Mouse (Mus musculus): ENCODE results near the gene Sp110. TPM values are rescaled to one million over a fixed set of nuclear protein-coding genes. Genes with fewer than 3 reads are reported as not detected.
"Not testable (repeated sequence)": the region's sequence is repeated elsewhere in the genome, so short reads cannot be mapped to it uniquely, and the experiment has no call there.

The Sp110 gene
- polyA plus RNA-seq, 1 experiment from 2014 or later = 2.7 TPM

DNA sequence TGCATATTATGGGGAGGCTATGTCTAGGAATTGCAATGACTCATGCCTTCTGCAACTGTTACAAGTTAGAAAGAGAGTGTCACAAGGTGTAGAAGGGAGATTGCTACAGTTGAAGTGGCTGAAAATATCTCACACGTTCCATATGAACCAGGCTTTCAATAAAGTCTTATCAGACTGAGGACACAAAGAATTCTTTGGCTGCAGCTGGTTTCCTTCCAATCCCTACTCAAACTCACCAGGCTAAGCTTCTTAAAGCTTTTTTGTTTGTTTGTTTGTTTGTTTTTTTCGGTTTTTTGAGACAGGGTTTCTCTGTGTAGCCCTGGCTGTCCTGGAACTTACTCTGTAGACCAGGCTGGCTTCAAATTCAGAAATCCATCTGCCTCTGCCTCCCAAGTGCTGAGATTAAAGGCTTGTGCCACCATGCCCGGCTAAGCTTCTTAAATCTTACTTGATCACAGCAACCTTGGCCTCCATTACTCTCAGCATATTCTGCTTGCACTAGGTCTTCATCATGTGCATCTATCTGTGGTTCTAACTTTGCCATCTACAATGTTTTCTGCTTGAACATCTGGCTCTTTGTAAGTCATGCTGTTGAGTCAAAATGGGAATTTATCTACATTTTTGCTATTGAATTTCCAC, 20.1 kb downstream of the Sp110 start:
- not testable (repeated sequence) for H3K4me2 ChIP-seq (ENCODE audit: low read depth, low read length); H3K36me3 ChIP-seq (ENCODE audit: control insufficient read depth, insufficient read depth, low read length); H3K4me1 ChIP-seq (ENCODE audit: control insufficient read depth, insufficient read depth, low read length); H3K27ac ChIP-seq (ENCODE audit: low read length); H3K9me3 ChIP-seq (replicated peaks; ENCODE audit: control insufficient read depth, low read length); H3K9ac ChIP-seq (ENCODE audit: low read length); ATAC-seq (ENCODE audit: insufficient read depth, low FRiP score); H3K27me3 ChIP-seq (ENCODE audit: control insufficient read depth, insufficient read depth, low read length); H3K4me3 ChIP-seq (replicated peaks; ENCODE audit: low read length)
- 64% methylated on average over 3 of the region's 3 CpGs for whole genome bisulfite sequencing

DNA sequence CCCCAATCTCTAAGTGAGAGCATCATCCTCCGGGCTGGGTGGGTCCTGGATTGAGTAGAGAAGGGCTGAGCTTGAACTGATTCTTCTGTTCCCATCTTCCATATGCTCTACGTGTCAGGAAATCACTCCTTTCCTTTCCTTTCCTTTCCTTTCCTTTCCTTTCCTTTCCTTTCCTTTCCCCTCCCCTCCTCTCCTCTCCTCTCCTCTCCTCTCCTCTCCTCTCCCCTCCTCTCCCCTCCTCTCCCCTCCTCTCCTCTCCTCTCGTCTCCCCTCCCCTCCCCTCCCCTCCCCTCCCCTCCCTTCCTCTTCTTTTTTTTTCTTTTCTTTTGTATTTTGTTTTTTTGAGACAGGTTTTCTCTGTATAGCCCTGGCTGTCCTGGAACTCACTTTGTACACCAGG, 23.2 kb downstream of the Sp110 start, which contains the start of gene G530012D18Rik:
G530012D18Rik (plus strand) TSS at position 301 of the 400 bp plus-strand sequence.
- not testable (repeated sequence) for H3K4me1 ChIP-seq (ENCODE audit: control insufficient read depth, insufficient read depth, low read length); ATAC-seq (ENCODE audit: insufficient read depth, low FRiP score); H3K27ac ChIP-seq (ENCODE audit: low read length); H3K27me3 ChIP-seq (ENCODE audit: control insufficient read depth, insufficient read depth, low read length); H3K4me2 ChIP-seq (ENCODE audit: low read depth, low read length); H3K36me3 ChIP-seq (ENCODE audit: control insufficient read depth, insufficient read depth, low read length); H3K9ac ChIP-seq (ENCODE audit: low read length); H3K4me3 ChIP-seq (replicated peaks; ENCODE audit: low read length); H3K9me3 ChIP-seq (replicated peaks; ENCODE audit: control insufficient read depth, low read length)
- 56% methylated on average over 1 of the region's 3 CpGs for WGBS

DNA sequence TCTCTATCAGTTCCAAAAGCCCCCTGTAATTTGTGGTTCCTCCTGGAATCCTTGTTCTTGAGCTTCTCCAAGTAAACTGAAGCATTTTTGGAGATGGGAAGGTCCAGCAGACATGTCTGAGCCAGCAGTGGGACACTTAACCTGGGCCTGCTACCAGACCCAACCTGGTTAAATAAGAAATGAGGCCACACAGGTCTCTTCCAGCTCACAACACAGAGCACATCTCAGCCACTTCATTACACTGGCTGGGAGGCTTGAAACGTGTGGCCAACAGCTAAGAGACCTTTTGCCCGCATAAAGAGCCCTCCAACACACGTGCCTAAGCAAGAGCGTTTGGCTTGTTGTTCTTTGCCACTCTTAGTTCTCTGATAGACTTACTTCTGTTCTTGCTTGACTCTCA, 25.1 kb downstream of the Sp110 start:
- not testable (repeated sequence) for H3K4me3 ChIP-seq (replicated peaks; ENCODE audit: low read length); H3K4me2 ChIP-seq (ENCODE audit: low read depth, low read length); H3K9ac ChIP-seq (ENCODE audit: low read length); H3K27me3 ChIP-seq (ENCODE audit: control insufficient read depth, insufficient read depth, low read length); ATAC-seq (ENCODE audit: insufficient read depth, low FRiP score); H3K4me1 ChIP-seq (ENCODE audit: control insufficient read depth, insufficient read depth, low read length); H3K36me3 ChIP-seq (ENCODE audit: control insufficient read depth, insufficient read depth, low read length); H3K27ac ChIP-seq (ENCODE audit: low read length); H3K9me3 ChIP-seq (replicated peaks; ENCODE audit: control insufficient read depth, low read length)
- 71% methylated on average over 4 of the region's 4 CpGs for WGBS

DNA sequence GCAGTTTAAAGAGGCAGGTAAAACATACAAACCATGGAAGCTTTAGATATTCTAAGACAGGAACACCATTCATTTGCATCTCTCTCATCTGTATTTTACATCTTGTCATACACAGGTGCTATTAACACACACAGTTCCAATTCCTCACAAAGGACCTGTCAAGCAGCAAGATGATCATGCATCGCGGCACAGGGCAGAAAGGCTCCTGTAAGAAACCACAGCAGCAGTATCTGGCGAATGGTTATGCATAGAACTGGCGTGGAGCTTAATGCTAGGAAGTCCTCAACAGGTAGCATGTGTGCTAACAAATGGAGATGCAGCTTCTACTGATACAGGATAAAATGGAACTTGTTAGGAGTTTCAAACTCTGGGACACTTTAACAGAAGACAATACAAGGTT, 43.4 kb downstream of the Sp110 start:
- H3K36me3 ChIP-seq (ENCODE audit: control insufficient read depth, insufficient read depth, low read length); H3K4me1 ChIP-seq (ENCODE audit: control insufficient read depth, insufficient read depth, low read length); H3K27me3 ChIP-seq (ENCODE audit: control insufficient read depth, insufficient read depth, low read length); H3K9ac ChIP-seq (ENCODE audit: low read length); ATAC-seq (ENCODE audit: insufficient read depth, low FRiP score); H3K4me2 ChIP-seq (ENCODE audit: low read depth, low read length); H3K27ac ChIP-seq (ENCODE audit: low read length); H3K4me3 ChIP-seq (replicated peaks; ENCODE audit: low read length); H3K9me3 ChIP-seq (replicated peaks; ENCODE audit: control insufficient read depth, low read length): not testable (repeated sequence)
- 78% methylated on average over 4 of the region's 4 CpGs for WGBS

DNA sequence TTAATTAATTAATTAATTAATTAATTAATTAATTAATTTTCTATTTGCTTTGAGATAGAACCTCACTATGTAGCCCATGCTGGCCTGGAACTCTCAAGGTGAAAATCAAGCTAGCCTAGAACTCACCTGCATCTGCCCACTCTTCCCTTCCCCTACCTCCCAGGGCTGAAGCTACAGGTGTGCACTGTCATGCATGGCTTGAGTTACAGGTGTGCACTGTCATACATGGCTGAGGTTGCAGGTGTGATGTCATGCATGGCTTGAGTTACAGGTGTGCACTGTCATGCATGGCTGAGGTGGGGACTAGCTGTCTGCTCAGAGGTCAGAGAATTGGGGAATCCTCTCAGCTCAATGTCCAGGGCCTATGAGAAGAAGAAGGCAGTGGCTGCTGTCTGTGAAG, 52.2 kb downstream of the Sp110 start:
- not testable (repeated sequence) for H3K27me3 ChIP-seq (ENCODE audit: control insufficient read depth, insufficient read depth, low read length); H3K9me3 ChIP-seq (replicated peaks; ENCODE audit: control insufficient read depth, low read length); ATAC-seq (ENCODE audit: insufficient read depth, low FRiP score); H3K4me1 ChIP-seq (ENCODE audit: control insufficient read depth, insufficient read depth, low read length); H3K4me3 ChIP-seq (replicated peaks; ENCODE audit: low read length); H3K36me3 ChIP-seq (ENCODE audit: control insufficient read depth, insufficient read depth, low read length); H3K27ac ChIP-seq (ENCODE audit: low read length); H3K4me2 ChIP-seq (ENCODE audit: low read depth, low read length); H3K9ac ChIP-seq (ENCODE audit: low read length)

DNA sequence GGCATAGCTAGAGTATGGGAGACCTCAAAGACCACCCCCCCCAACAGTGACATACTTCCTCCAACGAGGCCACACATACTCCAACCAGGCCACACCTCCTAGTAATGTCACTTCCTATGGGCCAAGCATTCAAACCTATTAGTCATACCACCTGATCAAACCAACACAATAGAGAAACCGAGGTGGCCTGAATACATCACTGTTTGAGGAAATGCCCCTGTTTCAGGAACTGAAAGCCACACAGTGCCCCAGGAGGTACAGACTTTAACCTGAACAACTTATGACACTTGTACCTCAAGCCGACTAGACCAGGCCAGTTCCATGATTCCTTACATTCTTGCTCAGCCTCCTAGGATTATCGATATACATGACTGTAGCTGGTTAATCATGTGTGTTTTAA, 54.8 kb downstream of the Sp110 start:
- H3K9ac ChIP-seq (ENCODE audit: low read length); H3K4me3 ChIP-seq (replicated peaks; ENCODE audit: low read length); H3K4me1 ChIP-seq (ENCODE audit: control insufficient read depth, insufficient read depth, low read length); H3K4me2 ChIP-seq (ENCODE audit: low read depth, low read length); H3K27ac ChIP-seq (ENCODE audit: low read length); ATAC-seq (ENCODE audit: insufficient read depth, low FRiP score); H3K27me3 ChIP-seq (ENCODE audit: control insufficient read depth, insufficient read depth, low read length); H3K9me3 ChIP-seq (replicated peaks; ENCODE audit: control insufficient read depth, low read length); H3K36me3 ChIP-seq (ENCODE audit: control insufficient read depth, insufficient read depth, low read length): not testable (repeated sequence)
- 69% methylated on average over 3 of the region's 4 CpGs for WGBS

GRCm38 (mm10) chr1:85528451-85529110, 70.0 kb downstream of the Sp110 start:
- not testable (repeated sequence) for H3K27ac ChIP-seq (ENCODE audit: low read length); H3K4me2 ChIP-seq (ENCODE audit: low read depth, low read length); ATAC-seq (ENCODE audit: insufficient read depth, low FRiP score); H3K9me3 ChIP-seq (replicated peaks; ENCODE audit: control insufficient read depth, low read length); H3K36me3 ChIP-seq (ENCODE audit: control insufficient read depth, insufficient read depth, low read length); H3K9ac ChIP-seq (ENCODE audit: low read length); H3K4me1 ChIP-seq (ENCODE audit: control insufficient read depth, insufficient read depth, low read length); H3K27me3 ChIP-seq (ENCODE audit: control insufficient read depth, insufficient read depth, low read length); H3K4me3 ChIP-seq (replicated peaks; ENCODE audit: low read length)
- 77% methylated on average over 13 of the region's 15 CpGs for WGBS

Other genes with a start within 250 kb of the Sp110 start
- gene G530012D18Rik, start 23.1 kb downstream of the Sp110 start, polyA plus RNA-seq (2015; fragmentation: Nextera tagmentation; extraction: Ambion mirVana) = not detected in 2 replicates
- 1.5 and 2.4 TPM in 2 replicates for gene Sp140, start 1.6 kb upstream of the Sp110 start, polyA plus RNA-seq (2015; fragmentation: Nextera tagmentation; extraction: Ambion mirVana)
- 1.8 and 3.0 TPM in 2 replicates for gene Sp100, start 51.2 kb upstream of the Sp110 start, polyA plus RNA-seq (2015; fragmentation: Nextera tagmentation; extraction: Ambion mirVana)
- 1.0 and 1.3 TPM in 2 replicates for gene A630001G21Rik, start 179.8 kb upstream of the Sp110 start, polyA plus RNA-seq (2015; fragmentation: Nextera tagmentation; extraction: Ambion mirVana)
- 23.8 and 25.4 TPM in 2 replicates for gene Cab39, start 194.6 kb upstream of the Sp110 start, polyA plus RNA-seq (2015; fragmentation: Nextera tagmentation; extraction: Ambion mirVana)